Mouse (Mus musculus): Measurements from ENCODE around the gene Rgsl1. TPM values are rescaled to one million over a fixed set of nuclear protein-coding genes. Genes with fewer than 3 reads are reported as not detected.

Gene Rgsl1
- polyA plus RNA-seq, 1 experiment from 2014 or later = not detected

DNA sequence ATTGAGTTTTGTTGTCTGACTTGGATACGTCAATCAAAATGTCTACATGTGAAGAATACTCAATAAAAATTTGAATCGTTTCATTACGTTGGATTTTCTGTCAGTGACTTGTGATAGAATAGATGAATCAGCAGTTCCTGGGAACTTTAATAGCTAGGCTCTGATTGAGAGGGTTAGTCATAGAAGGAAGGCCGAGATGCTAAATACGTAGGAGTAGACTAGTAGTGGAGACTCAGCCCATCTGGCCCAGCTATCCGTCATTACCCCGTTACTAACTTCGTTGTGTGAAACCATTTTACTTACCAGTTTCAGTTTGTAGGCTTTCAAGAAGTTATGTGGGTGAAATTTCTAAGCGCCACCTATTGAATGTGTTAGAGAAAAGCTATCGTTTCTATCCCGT is 79.8 kb downstream of the Rgsl1 start:
- Histone ChIP-seq H3K27me3 (ENCODE audit: control insufficient read depth, insufficient read depth, low read length) (no peaks in the 10 kb centered on the region), H3K27ac (replicated peaks in 1 of 2; ENCODE audit: control insufficient read depth in 1 of 2, insufficient read depth in 1 of 2, low read depth in 2 of 2, low read length in 2 of 2) (no peak overlapping the region), H3K4me1 (ENCODE audit: control insufficient read depth in 2 of 2, insufficient read depth in 2 of 2, low read length in 2 of 2) (peaks cover 4 to 7% of the 10 kb centered on the region in 2 experiments), H3K36me3 (ENCODE audit: control insufficient read depth, insufficient read depth, low read length) (peaks cover 33% of the 10 kb centered on the region), H3K9me3 (ENCODE audit: control insufficient read depth, low read length) (no peaks in the 10 kb centered on the region), H3K4me2 (ENCODE audit: low read length) (no peak overlapping the region), H3K4me3 (ENCODE audit: control insufficient read depth in 1 of 2, insufficient read depth in 1 of 2, low read depth in 1 of 2, low read length in 2 of 2) (no peak overlapping the region), H3K9ac (ENCODE audit: low read length) (no peak overlapping the region)
- ATAC-seq (ENCODE audit: insufficient number of reproducible peaks, insufficient read depth, low FRiP score, low read depth) = no peak
- WGBS = 81% methylated on average over 11 of the region's 11 CpGs

- no peak for ATAC-seq (ENCODE audit: insufficient number of reproducible peaks, insufficient read depth, low FRiP score, low read depth)
- H3K36me3 ChIP-seq (ENCODE audit: control insufficient read depth, insufficient read depth, low read length) = 0 out of 2 replicates have a peak, but pooled peaks cover 7% of the 10 kb centered on the region
- H3K4me1 ChIP-seq (ENCODE audit: control insufficient read depth in 2 of 2, insufficient read depth in 2 of 2, low read length in 2 of 2) = peaks cover 14 to 18% of the 10 kb centered on the region in 2 experiments
- H3K4me3 ChIP-seq (ENCODE audit: control insufficient read depth in 1 of 2, insufficient read depth in 1 of 2, low read depth in 1 of 2, low read length in 2 of 2) = no peak overlapping the region
- H3K9me3 ChIP-seq (ENCODE audit: control insufficient read depth, low read length) = no peaks in the 10 kb centered on the region
- 0 out of 2 replicates have a peak, but pooled peaks cover 2% of the 10 kb centered on the region for H3K27me3 ChIP-seq (ENCODE audit: control insufficient read depth, insufficient read depth, low read length)
- no peak overlapping the region for H3K9ac ChIP-seq (ENCODE audit: low read length)
- H3K4me2 ChIP-seq (ENCODE audit: low read length) = no peak overlapping the region
- H3K27ac ChIP-seq (replicated peaks in 1 of 2; ENCODE audit: control insufficient read depth in 1 of 2, insufficient read depth in 1 of 2, low read depth in 2 of 2, low read length in 2 of 2) = no peak overlapping the region
- 56% methylated on average over 25 of the region's 25 CpGs for WGBS
These were observed 90.0 kb downstream of the Rgsl1 start for GRCm38 (mm10) chr1:153753725-153754464.

GRCm38 (mm10) chr1:153752521-153752920 is 91.4 kb downstream of the Rgsl1 start:
- H3K4me2 ChIP-seq (ENCODE audit: low read length) = peak overlapping the region; percentile 70
- peak overlapping the region; percentile 32 to 48; a peak in 3 of 4 replicates for H3K4me3 ChIP-seq (ENCODE audit: control insufficient read depth in 1 of 2, insufficient read depth in 1 of 2, low read depth in 1 of 2, low read length in 2 of 2)
- H3K9me3 ChIP-seq (ENCODE audit: control insufficient read depth, low read length) = no peaks in the 10 kb centered on the region
- H3K27ac ChIP-seq (replicated peaks in 1 of 2; ENCODE audit: control insufficient read depth in 1 of 2, insufficient read depth in 1 of 2, low read depth in 2 of 2, low read length in 2 of 2) = peak overlapping the region; percentile 53 to 76; a peak in 3 of 4 replicates
- ATAC-seq (ENCODE audit: insufficient number of reproducible peaks, insufficient read depth, low FRiP score, low read depth) = no peak
- WGBS = 89% methylated on average over 6 of the region's 6 CpGs
- H3K27me3 ChIP-seq (ENCODE audit: control insufficient read depth, insufficient read depth, low read length) = 0 out of 2 replicates have a peak, but pooled peaks cover 2% of the 10 kb centered on the region
- H3K4me1 ChIP-seq (ENCODE audit: control insufficient read depth in 2 of 2, insufficient read depth in 2 of 2, low read length in 2 of 2) = peaks cover 21 to 29% of the 10 kb centered on the region in 2 experiments
- 0 out of 2 replicates have a peak, but pooled peaks cover 3% of the 10 kb centered on the region for H3K36me3 ChIP-seq (ENCODE audit: control insufficient read depth, insufficient read depth, low read length)
- H3K9ac ChIP-seq (ENCODE audit: low read length) = peak overlapping the region; percentile 50

DNA sequence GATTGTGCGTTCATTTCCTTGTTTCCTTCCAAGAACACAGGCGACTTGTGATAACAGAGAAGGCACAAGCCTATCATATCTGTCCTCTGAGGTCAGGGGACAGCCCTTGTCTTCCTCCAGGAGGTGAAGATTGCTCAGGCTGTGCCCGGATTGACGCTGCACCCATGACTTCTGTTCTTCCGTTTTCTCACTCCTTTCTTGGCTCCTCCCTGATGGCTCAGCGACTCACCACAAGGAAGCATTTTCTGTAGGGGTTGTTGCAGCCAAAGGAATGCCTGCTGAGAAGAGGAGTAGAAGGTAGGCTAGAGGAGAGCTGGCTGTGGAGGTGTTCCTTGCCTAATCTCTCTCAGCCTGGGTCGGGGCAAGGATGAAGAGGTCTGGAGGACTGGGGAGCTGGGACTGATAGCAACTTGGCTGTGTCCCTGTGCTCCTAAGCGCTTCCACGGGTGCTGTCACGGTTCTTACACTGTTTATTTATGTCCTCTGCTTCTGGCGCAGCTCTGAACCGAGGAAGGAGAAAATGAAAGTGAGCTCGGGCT is 92.1 kb downstream of the Rgsl1 start:
- no peak for ATAC-seq (ENCODE audit: insufficient number of reproducible peaks, insufficient read depth, low FRiP score, low read depth)

DNA sequence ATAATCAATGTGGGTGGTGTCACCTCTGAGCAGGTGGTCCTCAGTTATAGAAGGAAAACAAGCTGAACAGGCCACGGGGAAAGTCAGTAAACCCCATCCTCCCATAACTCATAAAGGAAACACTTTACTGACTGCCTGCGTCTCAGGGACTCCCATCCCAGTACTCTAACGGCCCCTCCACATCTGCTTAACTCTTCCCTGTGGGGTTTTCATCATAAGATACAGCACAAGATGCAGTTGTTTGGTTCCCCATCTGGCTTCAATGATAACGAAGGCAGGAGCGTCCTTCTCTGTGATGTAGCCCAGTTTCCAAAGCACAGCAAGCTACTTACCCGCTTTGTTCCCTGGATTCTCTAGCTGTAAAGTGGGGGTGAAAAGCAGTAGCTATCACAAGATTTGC is 93.9 kb downstream of the Rgsl1 start:
- no peak for ATAC-seq (ENCODE audit: insufficient number of reproducible peaks, insufficient read depth, low FRiP score, low read depth)
- Histone ChIP-seq H3K4me2 (ENCODE audit: low read length) (peak overlapping the region; percentile 69), H3K9ac (ENCODE audit: low read length) (peak overlapping the region; percentile 80), H3K9me3 (ENCODE audit: control insufficient read depth, low read length) (no peaks in the 10 kb centered on the region), H3K27me3 (ENCODE audit: control insufficient read depth, insufficient read depth, low read length) (0 out of 2 replicates have a peak, but pooled peaks cover 2% of the 10 kb centered on the region), H3K4me1 (ENCODE audit: control insufficient read depth in 2 of 2, insufficient read depth in 2 of 2, low read length in 2 of 2) (peaks cover 23 to 36% of the 10 kb centered on the region in 2 experiments), H3K27ac (replicated peaks in 1 of 2; ENCODE audit: control insufficient read depth in 1 of 2, insufficient read depth in 1 of 2, low read depth in 2 of 2, low read length in 2 of 2) (peak overlapping the region; percentile 82 to 86; a peak in 2 of 4 replicates), H3K36me3 (ENCODE audit: control insufficient read depth, insufficient read depth, low read length) (no peaks in the 10 kb centered on the region), H3K4me3 (ENCODE audit: control insufficient read depth in 1 of 2, insufficient read depth in 1 of 2, low read depth in 1 of 2, low read length in 2 of 2) (peak overlapping the region; percentile 52 to 72)
- WGBS = 65% methylated on average over 6 of the region's 6 CpGs

More for the DNA sequence above, 92.1 kb downstream of the Rgsl1 start:
- peaks cover 23 to 36% of the 10 kb centered on the region in 2 experiments for H3K4me1 ChIP-seq (ENCODE audit: control insufficient read depth in 2 of 2, insufficient read depth in 2 of 2, low read length in 2 of 2)
- WGBS = 13% methylated on average over 13 of the region's 13 CpGs
- H3K27me3 ChIP-seq (ENCODE audit: control insufficient read depth, insufficient read depth, low read length) = 0 out of 2 replicates have a peak, but pooled peaks cover 2% of the 10 kb centered on the region
- peak overlapping the region; percentile 53 to 76 for H3K27ac ChIP-seq (replicated peaks in 1 of 2; ENCODE audit: control insufficient read depth in 1 of 2, insufficient read depth in 1 of 2, low read depth in 2 of 2, low read length in 2 of 2)
- H3K4me2 ChIP-seq (ENCODE audit: low read length) = peak overlapping the region; percentile 70
- peak overlapping the region; percentile 32 to 48 for H3K4me3 ChIP-seq (ENCODE audit: control insufficient read depth in 1 of 2, insufficient read depth in 1 of 2, low read depth in 1 of 2, low read length in 2 of 2)
- no peaks in the 10 kb centered on the region for H3K9me3 ChIP-seq (ENCODE audit: control insufficient read depth, low read length)
- H3K36me3 ChIP-seq (ENCODE audit: control insufficient read depth, insufficient read depth, low read length) = 0 out of 2 replicates have a peak, but pooled peaks cover 3% of the 10 kb centered on the region
- peak overlapping the region; percentile 50 for H3K9ac ChIP-seq (ENCODE audit: low read length)

DNA sequence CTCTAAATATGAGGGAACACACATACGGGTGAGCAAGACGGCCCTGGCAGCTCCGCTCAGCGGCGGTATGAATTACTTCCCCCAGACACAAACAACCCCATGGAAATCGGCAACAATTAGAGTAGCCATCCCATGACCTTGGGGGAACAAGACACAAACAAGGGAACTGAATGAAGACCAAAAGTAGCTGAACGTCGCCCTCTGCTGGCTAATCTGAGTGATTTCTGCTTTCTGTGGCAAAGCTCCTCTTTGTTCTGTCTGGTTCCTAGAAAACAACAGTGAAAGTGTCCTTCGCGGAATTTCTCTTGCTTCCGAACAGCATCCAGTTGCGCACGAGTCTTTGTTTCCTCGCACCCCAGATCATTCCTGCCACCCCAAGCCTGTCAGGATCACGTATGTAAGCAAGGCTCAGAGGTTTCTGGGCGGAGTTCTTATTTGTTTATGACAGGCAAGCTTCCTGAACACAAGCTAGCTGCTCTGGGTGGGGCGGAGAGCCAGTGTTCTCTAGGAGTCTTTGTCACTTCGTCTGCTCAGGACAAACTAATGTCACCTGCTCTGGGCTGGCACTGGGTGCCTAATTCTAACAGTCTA is 94.6 kb downstream of the Rgsl1 start, which contains the start of gene Rnasel:
Gene Rnasel (plus strand): TSS at position 216 of the 591 bp plus-strand sequence.
- Histone ChIP-seq H3K27me3 (ENCODE audit: control insufficient read depth, insufficient read depth, low read length) (no peaks in the 10 kb centered on the region), H3K4me3 (ENCODE audit: control insufficient read depth in 1 of 2, insufficient read depth in 1 of 2, low read depth in 1 of 2, low read length in 2 of 2) (peak within 1 kb of the TSS; percentile 52 to 72), H3K9me3 (ENCODE audit: control insufficient read depth, low read length) (no peaks in the 10 kb centered on the region), H3K36me3 (ENCODE audit: control insufficient read depth, insufficient read depth, low read length) (no peaks in the 10 kb centered on the region; the same call in 1 of the 2 replicates), H3K4me1 (ENCODE audit: control insufficient read depth in 2 of 2, insufficient read depth in 2 of 2, low read length in 2 of 2) (peaks cover 23 to 36% of the 10 kb centered on the region in 2 experiments), H3K4me2 (ENCODE audit: low read length) (peak within 1 kb of the TSS; percentile 69), H3K9ac (ENCODE audit: low read length) (peak within 1 kb of the TSS; percentile 80), H3K27ac (replicated peaks in 1 of 2; ENCODE audit: control insufficient read depth in 1 of 2, insufficient read depth in 1 of 2, low read depth in 2 of 2, low read length in 2 of 2) (peak within 1 kb of the TSS; percentile 82 to 86)
- WGBS = 6% methylated on average over 18 of the region's 18 CpGs
- ATAC-seq (ENCODE audit: insufficient number of reproducible peaks, insufficient read depth, low FRiP score, low read depth) = no peak; the same call in 1 of the 2 replicates

- Histone ChIP-seq H3K4me2 (ENCODE audit: low read length) (peak overlapping the region; percentile 69), H3K4me3 (ENCODE audit: control insufficient read depth in 1 of 2, insufficient read depth in 1 of 2, low read depth in 1 of 2, low read length in 2 of 2) (peak overlapping the region in 1 of 2 experiments; percentile 52; a peak in 1 of 4 replicates), H3K9me3 (ENCODE audit: control insufficient read depth, low read length) (no peaks in the 10 kb centered on the region), H3K36me3 (ENCODE audit: control insufficient read depth, insufficient read depth, low read length) (peaks cover 3% of the 10 kb centered on the region), H3K4me1 (ENCODE audit: control insufficient read depth in 2 of 2, insufficient read depth in 2 of 2, low read length in 2 of 2) (peaks cover 23 to 36% of the 10 kb centered on the region in 2 experiments), H3K9ac (ENCODE audit: low read length) (peak overlapping the region; percentile 80), H3K27ac (replicated peaks in 1 of 2; ENCODE audit: control insufficient read depth in 1 of 2, insufficient read depth in 1 of 2, low read depth in 2 of 2, low read length in 2 of 2) (peak overlapping the region; percentile 68 to 86), H3K27me3 (ENCODE audit: control insufficient read depth, insufficient read depth, low read length) (no peaks in the 10 kb centered on the region)
- WGBS = 0% methylated on average over 1 of the region's 1 CpGs
- ATAC-seq (ENCODE audit: insufficient number of reproducible peaks, insufficient read depth, low FRiP score, low read depth) = no peak
These were observed 95.4 kb downstream of the Rgsl1 start for GRCm38 (mm10) chr1:153748549-153748948.
